Mouse (Mus musculus) layer of hippocampus, adult 9-11 months (tissue): ENCODE measurements around the gene Amotl1.
"Not testable (repeated sequence)": the region's sequence is repeated elsewhere in the genome, so short reads cannot be mapped to it uniquely, and the experiment has no call there.

Source experiments
- DNase-seq: peaks from one replicate; pipeline ENCODE4 v3.0.0; 2022

Gene Amotl1

DNA sequence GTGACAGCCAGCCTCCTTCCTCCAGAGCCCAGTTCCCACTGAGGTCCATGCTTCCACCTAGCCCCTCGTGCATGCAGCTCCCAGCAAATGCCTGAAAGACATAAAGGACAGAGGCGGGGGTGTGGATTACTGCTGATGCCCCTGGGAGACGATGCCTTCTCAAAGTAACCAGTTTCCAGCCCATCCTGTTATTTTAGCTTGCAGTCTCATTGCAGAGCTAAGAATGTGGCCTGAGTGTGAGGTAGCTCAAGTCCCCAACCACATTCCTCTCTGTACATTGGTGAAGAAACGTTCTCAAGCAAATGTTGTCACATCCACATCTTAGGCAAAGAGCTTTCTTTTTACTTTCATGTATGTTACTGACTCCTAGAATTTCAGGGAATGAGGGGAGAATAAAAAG, at the start of gene Amotl1:
Amotl1 (minus strand) TSS at position 101 of the 400 bp plus-strand sequence.
- no peak for DNase-seq

DNA sequence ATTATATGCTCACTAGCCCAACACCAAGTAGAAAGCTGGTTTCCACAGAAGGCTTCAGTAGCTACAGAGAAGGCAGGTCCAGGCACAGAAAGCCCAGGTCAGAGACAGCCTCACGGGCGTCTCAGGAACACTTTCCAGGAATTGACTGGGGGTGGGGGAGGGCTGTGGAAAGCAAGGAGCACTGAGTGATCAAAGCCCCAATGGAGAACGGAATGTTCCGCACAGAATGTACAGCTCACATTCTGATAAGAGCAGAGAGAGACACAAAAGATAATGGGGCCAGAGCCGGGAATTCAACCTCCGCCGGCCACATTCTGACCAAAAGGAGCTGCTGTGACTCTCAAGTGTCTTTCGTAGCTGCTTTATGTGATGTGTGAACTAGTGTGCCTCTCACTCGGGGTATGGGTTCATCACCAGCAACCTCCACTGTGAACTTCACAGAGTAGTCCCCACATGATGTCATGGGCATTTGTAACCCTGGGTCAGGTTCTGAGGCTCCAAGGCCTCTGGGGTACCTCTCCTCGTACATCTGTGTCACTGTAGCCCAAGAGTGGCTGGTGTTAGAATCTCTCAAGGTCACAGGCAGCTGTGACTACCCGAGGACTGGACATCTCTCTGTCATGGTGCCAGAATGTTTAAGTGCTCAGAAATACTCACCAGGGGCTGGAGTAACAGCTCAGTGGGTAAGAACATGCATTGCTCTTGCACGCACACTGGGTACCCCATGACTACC, 44.7 kb upstream of the Amotl1 start:
- DNase-seq = no peak

- DNase-seq = no peak
These were observed 39.5 kb upstream of the Amotl1 start for GRCm38 (mm10) chr9:14684363-14684762.

DNA sequence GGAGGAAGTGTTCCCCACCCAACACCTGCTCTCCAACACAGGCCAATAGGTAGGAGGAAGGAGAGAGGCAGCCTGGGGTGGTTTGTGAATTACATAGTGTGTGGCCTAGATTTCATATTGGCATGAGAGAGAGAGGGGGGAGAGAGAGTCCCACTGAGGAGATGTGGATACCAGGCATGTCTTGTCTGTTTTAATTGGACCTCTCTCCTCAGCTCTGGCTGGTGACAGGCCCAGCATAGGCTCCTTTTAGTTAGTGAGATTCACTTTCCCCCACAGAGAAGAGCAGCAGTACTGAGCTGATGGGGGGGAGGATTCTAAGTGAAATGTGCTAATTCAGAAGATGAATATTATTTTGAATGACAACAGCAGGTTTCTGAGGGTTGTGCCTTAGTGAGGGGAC, 37.9 kb upstream of the Amotl1 start:
- no peak for DNase-seq

- no peak for DNase-seq
These were observed 35.7 kb upstream of the Amotl1 start for GRCm38 (mm10) chr9:14680584-14680983.

- no peak for DNase-seq
These were observed 31.1 kb upstream of the Amotl1 start for GRCm38 (mm10) chr9:14675707-14676691.

DNA sequence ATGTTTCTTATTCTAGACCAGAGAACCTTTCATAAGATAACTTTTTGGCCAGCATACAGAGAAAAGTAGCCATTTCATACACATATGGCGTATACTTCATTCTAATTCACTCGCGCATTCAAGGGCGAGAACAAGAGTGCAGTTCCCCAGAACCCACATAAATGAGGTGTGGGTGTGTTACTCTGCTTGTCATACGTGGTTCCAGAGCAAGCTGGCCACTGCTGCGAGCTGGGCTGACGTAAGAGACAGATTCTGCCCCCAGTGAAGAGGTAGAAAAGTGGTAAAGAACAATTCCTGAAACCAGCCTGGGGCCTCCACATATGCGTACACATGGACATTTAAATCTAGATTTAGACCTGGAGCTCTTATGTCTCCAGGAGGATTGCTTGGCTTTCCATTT, 29.6 kb upstream of the Amotl1 start:
- DNase-seq = no peak

- no peak for DNase-seq
These were observed 28.3 kb upstream of the Amotl1 start for GRCm38 (mm10) chr9:14673109-14673508.

GRCm38 (mm10) chr9:14671965-14672364, 27.1 kb upstream of the Amotl1 start:
- DNase-seq = not testable (repeated sequence)

DNA sequence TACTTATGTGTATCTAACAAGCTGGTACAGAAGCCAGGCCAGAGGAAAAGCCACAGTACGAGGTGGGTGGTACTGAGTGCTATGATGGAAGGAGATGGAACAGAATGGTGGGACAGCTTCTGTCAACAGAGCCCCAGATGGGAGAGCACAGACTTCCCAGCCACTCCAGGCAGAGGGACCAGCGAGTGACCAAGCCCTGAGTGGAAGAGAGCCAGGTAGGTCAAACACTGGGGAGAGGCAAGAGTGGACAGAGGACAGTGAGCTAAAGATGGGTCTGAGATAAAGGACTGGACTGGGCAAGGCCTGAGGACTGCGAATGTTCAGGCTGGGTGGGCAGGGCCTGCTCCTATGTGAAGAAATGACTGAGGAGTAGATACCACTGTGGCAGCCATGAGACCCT, 23.5 kb upstream of the Amotl1 start:
- no peak for DNase-seq

- DNase-seq = no peak
These were observed 21.2 kb upstream of the Amotl1 start for GRCm38 (mm10) chr9:14666071-14666470.

- DNase-seq = no peak
These were observed 18.7 kb upstream of the Amotl1 start for GRCm38 (mm10) chr9:14663591-14663990.

DNA sequence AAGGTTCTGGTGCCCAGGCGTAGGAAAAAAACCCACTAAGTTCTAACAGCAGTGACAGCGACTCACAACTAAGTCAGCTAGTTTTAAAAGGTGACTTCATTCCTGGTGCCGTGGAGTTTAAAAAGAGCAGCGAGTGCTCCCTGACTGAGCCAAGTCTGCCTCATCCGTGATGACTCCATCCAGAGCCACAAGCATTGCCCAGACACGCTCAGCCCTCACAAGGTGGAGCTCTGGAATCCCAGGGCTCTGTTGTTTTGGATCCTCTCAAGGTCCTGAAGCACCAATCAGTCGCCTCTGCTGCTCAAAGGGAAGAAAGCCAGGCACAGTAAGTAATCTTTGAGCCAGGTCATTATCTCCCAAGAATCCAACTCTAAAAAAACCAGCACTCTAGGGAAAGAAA, 18.0 kb upstream of the Amotl1 start:
- DNase-seq = no peak

DNA sequence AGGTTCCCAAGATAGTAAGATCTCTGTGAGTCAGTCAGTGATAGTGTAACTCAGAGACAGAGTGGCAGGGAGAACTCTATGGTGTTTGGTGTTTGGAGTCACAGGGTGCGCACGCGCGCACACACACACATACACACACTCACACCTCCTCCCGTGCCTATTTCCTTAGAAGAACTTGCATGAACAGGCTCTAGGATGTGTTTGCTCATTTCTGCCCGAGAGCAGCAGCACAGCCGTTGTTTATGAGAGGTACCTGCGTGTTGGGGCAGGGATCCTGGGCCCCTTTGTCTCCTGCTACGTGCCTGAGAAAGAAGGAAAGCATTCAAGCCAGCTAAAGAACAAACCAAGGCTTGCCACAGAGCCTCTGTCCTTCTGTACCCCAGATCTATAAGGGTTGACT, 17.3 kb upstream of the Amotl1 start:
- DNase-seq = no peak

DNA sequence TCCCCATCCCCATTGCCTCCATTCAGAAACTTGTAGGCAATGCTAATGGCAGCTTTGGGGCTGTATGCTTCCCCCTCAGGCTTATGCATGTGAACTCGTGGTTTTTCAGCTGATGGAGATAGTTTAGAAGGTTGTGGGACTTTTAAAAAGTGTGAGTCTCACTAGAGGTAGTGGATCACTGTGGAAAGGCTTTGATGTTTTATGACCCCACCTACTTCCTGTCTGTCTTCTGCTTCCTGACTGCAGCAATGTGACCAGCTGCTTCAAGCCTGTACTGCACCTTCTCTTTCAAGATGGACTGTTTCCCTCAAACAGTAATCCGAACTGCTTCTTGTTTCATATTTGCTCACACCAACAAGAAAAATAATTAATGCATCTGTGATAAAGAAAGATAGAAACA, 13.1 kb upstream of the Amotl1 start:
- no peak for DNase-seq

DNA sequence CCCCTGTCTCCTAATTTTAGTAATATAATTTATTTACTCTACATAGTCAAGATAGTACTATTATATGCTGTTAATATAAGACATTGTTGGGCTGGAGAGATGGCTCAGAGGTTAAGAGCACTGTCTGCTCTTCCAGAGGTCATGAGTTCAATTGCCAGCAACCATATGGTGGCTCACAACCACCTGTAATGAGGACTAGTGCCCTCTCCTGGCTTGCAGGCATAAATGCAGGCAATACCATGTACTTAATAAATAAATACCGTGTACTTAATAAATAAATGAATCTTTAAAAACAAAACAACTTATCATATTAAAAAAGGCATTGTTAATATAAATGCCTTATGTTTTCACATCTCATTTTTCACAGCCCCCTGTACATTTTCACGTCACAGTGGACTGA, 9.2 kb upstream of the Amotl1 start:
- no peak for DNase-seq

DNA sequence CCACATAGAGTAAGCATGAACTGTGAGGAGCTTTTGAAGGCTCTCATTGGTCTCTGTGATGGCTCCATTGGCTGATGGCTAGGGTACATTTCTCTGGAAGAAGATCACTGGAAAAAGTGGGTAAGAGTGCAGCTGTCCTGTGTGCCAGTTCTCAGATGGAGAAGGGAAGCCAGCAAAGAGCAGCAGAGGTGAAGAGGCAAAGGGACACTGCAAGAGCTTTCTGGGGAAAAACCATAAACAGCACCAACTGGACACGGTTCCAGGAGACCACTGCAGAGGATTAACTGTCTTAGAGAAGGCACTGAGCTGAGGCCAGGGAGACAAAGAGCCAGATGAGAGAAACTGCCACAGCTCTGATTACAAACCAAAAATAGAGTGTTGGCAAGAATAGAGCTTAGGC, 7.9 kb upstream of the Amotl1 start:
- no peak for DNase-seq

DNA sequence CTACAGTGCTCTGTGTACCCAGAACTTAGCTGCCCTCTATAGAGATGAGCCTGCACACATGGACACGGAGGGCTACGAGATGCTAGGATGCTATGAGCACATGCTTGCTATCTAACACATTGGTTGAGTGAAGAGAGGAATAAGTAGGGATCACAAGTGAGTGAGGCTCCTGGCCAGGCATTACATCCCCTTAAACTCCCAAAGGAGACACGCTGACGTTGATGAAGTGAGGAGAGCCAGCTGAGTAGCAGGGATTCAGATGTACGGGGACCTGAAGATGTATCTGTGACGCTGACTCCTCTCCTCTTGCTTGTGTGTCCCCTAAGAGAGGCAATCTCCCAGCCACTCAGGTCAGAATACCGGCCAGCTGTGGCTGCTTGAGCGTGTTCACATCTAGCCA, 3.0 kb upstream of the Amotl1 start:
- DNase-seq = no peak

DNA sequence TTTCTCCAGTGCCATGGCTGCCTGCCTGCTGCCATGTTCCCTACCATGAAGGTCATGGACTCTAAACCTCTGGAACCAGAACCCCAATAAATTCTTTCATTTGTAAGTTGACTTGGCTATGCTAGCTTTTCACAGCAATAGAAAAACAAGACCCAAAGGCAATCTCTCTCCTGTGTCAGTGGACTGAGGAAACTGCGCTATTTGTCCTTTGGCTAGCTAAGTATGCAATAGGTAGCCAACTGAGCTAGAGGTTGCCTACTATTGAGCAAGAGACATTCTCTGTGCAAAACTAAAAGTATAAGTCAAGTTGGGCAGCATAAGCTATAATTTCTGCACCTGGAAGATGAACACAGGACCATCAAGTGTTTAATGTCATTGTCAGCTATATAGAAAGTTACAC, 1.8 kb upstream of the Amotl1 start:
- DNase-seq = no peak

- no peak for DNase-seq
These were observed 1.2 kb upstream of the Amotl1 start for GRCm38 (mm10) chr9:14646061-14646460.

DNA sequence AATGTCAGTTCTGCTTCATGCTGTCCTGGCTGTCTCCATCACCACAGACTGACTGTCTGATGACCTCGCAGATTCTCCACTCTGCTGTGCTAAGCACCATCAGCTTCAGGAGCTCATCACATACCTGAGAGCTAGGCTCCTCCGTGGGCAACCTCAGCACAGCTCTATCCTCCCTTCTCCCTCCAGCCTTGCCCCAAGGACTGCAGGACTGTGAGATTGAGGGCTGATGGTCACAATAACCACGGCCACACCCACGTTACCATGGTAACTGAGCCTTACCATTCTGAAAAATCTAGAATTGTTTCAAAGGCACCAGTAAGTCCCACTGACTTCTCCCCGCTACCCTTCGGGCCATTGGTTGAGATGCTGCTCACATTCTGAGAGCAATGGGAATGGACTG, 1.5 kb downstream of the Amotl1 start:
- no peak for DNase-seq

GRCm38 (mm10) chr9:14642251-14643021, 2.4 kb downstream of the Amotl1 start:
- DNase-seq = no peak
